Mouse (Mus musculus) layer of hippocampus, adult 8-10 months (tissue): ENCODE results near the gene Kcnh2. TPM values are rescaled to one million over a fixed set of nuclear protein-coding genes. Genes with fewer than 3 reads are reported as not detected.
A peak's percentile ranks its signal among the peaks of the same experiment; 100 is the strongest.
"Not testable (repeated sequence)": the region's sequence is repeated elsewhere in the genome, so short reads cannot be mapped to it uniquely, and the experiment has no call there.

Source experiments
- DNase-seq, 2 experiments: peaks; one replicate each; pipeline ENCODE4 v3.0.0; 2022; ENCODE audit warnings: low spot score in 2 of 2
- total RNA-seq, 4 experiments: library from RNA; stranded (reverse); gene quantifications; 2 replicates each; pipeline ENCODE4 v1.2.4; 2022

The Kcnh2 gene
- 10 to 100 TPM; 20.4 to 26.8 (median 21.9) TPM for total RNA-seq

GRCm38 (mm10) chr5:24351278-24351677, at the start of gene Kcnh2:
Kcnh2 (minus strand) TSS chr5:24351604.
- DNase-seq, result no peak

DNA sequence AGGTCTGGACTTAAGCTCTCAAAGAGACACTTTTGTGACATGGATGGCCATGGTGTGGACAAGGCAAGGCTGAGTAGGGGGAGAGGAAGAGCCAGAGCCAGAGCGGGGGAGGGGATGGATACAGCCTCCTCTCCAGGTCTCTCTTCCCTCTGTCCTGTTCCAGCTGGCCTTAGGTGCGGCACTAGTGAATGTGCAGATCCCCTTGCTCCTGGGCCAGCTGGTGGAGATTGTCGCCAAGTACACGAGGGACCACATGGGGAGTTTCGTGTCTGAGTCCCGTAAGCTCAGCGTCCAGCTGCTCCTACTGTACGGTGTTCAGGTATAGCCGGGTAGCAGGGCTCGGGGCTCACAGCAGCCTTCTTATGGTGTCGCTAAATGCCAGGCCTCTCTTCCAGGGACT, 49.0 kb upstream of the Kcnh2 start:
- no peak for DNase-seq

DNA sequence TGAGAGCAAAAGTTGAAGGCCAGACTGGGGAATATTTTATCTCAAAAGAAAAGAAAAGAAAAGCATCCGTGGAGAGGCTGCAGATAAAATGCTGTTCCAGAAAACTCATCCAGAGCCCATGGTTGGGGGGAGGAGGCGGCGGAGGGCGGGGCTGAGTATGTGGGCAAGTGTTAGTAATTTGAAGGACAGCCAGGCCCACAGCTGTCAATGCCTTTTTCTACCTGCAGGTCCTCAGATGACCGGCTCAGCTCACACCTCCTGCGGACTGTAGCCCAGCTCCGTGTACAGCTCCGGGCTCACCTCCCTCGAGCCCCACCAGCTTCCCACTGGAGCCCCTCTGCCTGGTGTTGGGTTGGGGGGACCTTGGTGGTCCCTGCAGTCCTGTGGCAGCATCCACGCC, 48.3 kb upstream of the Kcnh2 start:
- no peak for DNase-seq

GRCm38 (mm10) chr5:24396254-24396653, 44.9 kb upstream of the Kcnh2 start:
- not testable (repeated sequence) for DNase-seq

- DNase-seq, result peak; percentile 96 to 97
Measured at GRCm38 (mm10) chr5:24394165-24394894, 42.9 kb upstream of the Kcnh2 start.

DNA sequence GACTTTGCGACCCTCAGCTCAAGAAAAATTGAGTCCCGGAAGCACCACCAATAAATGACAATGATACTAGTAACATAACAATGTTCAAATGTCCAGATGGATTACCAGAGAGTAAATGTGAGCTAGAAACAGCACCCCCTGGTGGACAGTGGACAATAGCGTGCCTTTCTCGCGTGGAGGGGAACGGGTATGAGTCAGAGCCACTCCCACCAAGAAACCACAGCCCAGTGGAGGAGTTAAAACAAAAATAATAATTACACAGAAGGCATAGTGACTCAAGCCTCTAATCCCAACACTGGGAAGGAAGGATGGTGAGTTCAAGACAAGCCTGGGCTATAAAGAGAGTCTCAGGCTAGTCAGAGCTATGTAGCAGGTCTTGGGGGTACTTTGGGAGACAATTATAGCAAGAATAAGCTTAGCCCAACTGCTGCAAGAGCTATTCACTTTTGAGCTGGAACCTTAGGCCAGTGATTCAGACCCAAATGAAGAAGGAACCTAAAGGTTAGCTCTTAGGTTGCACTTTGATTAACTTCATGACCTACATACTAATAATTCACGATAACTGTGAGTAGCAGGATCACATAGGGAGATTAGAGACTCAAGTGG, 42.1 kb upstream of the Kcnh2 start, which contains the start of gene Abcb8:
TSS of gene Abcb8 (plus strand) at position 272 of the 606 bp plus-strand sequence.
- peak; percentile 84 to 87 for DNase-seq

DNA sequence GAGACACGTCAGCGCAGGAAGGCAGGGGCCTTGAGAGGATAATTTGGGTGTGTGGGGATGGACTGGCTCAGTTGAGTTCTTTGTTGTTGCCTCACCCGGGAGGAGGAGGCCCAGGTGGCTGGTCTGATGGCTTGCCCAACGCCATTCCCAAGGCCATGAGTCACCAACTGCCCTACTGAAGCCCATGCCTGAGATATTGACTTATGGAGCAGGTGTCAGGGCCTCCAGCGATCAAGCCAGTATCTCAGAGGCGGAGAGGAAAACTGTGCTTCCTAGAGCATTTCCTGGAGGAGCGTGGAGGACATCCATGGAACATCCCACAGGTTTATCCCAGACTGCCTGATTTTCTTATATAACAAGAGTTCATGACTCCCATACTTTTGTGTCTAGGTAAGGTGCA, 41.3 kb upstream of the Kcnh2 start:
- no peak for DNase-seq

DNA sequence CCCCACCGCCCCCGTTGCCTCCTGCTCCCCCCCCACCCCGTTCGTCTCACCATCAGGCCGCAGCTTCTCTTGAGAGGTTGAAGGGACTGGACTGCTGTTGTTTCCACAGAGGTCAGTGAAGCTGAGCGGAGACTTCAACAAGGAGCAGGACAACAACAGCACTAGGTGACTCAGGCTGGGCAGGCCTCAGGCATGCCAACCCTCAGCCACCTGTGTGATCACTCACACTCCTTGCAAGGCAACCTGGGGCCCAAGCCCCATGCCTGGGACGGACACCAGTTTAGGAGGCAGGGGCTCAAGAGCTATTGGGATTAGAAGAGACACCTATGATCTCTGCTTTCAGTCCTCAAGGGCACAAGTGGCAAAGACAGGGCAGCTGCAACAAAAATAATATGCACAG, 40.5 kb upstream of the Kcnh2 start, which contains the start of gene Atg9b:
TSS of gene Atg9b (minus strand) at position 280 of the 400 bp plus-strand sequence.
- no peak for DNase-seq

GRCm38 (mm10) chr5:24389658-24390020, 38.2 kb upstream of the Kcnh2 start:
- no peak for DNase-seq

DNA sequence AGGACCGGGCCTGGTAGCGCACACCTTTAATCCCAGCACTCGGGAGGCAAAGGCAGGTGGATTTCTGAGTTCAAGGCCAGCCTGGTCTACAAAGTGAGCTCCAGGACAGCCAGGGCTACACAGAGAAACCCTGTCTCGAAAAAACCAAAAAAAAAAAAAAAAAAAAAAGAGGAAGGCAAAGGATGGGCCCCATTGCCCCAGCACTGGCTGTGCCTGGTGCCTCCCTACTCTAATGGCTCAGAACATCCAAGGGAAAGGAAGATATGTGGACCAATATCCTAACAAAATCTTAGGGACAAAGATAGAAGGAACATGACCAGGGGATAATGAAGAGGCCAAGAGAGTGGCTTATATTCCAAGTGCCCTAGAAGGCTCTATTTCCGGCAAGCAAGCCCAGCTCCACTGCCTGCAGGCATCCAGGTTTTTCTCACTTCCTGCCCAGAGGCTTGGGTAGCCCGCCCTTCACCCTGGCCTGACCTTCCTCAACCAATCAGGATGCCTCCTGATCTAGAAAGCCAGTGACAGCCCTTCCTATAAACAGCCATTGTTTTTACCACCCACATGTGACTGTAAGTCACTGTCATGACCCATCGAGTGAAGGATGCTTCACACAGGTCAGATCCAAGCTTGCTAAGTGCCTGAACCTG, 37.7 kb upstream of the Kcnh2 start:
- no peak for DNase-seq

DNA sequence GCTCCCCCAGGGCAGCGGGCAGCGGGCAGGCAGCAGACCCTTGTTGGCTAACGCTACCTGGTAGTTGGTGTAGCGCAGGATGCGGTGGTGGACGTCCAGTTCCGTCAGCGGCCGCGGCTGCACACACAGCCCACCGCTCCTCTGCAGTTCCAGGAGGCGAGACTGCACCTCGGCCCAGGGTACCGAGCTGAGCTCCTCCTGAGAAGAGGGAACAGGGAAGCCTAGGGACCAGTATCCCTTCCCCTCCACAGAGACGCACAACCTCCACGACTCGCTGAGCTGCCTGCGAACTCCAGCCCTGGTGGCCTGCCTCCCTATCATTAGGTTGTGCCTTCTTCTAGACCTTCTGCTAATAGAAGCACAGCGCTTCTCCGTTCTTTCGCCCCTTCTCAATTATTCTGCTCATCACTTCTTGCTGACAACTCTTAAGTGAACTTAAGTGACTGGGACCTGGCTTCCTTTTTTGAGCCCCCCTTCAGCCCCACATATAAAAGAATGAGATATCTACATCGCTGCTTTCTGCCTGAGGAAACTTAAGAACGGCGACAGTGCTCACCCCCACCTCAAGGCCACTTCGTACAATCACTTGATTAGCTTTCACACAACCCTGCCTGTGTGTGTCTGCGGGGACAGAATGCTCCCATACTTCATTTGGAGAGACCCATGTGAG, 37.0 kb upstream of the Kcnh2 start:
- DNase-seq, result no peak

DNA sequence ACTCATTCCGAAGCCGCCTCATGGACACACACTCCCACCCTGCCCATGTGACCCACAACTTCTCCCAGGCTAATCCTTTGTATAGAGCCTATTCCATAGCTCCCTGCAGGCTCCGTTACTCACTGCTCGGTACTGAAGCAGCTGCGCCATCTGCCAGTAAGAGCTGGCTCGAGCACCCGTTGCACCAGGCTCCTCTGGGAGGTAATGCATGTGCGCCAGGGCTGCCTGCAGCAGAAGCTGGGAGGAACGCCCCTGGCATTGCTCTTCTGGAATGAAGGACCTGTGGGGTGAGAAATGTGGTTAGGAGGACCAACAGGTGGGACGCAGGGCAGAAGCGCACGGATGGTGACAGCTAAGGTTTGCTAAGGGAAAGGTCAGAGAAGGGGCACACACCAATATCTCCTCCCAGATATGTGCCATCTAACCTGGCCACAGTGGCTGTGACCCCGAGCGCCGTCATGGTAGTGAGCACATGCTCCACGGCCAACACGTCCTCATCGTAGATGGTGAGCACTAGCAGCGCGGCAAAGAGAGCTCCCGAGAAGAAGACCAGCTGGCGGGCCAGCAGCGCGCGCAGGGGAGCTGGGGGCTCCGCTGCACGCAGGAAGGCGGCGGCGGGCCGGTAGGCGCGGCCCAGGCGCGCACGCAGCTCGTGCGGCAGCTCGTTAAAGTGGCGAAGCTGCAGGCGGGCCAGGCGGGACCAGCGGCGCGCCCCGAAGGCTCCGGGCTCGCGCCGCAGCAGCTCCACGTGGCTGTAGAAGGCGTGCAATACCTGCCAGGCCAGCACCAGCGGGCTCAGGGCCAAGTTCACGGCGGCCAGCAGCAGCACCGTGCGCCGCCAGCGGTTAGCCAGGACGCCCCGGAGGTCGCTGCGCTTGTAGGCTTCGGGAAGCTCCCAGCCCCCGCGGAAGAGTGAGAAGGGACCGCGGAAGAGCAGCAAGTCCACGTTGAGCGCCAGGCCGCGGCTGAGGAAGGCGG, 36.1 kb upstream of the Kcnh2 start:
- peak; percentile 64 to 71 for DNase-seq

DNA sequence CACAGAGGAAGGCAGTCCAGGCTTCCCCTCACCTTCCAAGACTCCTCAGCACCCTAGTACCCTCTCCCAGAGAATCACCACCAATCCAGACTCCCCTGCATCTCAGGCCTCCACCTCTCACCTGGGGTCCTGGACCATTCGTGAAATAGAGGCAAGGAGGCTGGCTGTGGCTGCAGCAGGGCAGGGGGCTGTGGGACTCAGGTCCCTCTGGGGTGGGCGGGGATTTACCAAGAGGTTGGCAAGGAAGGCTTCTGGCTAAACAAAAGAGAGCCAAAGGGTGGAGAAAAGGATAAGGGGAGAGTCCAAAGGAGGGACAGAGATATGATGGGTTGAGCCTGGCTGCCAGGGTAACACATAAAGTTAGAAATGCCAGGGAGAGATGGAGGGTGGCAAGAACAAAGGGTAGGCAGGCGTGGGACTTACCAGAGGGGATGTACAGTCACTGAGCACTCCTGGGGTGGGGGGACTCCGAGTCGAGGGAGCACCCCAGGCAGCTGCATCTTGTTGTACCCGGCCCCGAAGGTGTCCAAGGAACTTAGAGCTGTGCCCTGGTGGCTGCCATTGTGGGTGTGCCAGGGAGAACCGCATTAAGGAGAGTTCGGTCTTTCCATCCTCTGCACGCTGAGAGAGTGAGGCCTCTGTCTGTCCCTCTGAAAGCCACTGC, 34.6 kb upstream of the Kcnh2 start:
- no peak for DNase-seq

DNA sequence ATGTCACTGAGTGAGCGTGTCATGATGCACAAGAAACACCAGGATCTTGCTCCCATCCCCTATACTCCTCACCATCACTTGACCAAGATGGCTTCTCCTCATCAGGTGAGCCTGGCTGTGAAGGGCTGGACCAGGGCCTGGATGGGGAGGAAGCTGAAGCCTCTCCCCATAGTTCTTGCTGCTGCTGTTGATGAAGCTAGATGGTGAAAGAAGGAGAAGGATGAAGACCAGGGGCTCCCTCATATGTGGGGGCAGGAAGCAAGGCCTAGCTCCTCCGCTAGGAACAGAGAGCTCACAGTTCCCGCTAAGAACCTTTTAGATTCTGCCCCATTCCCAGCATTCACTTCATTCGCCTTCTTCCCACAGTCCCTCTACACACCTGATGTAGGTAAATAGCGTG, 34.0 kb upstream of the Kcnh2 start:
- no peak for DNase-seq

DNA sequence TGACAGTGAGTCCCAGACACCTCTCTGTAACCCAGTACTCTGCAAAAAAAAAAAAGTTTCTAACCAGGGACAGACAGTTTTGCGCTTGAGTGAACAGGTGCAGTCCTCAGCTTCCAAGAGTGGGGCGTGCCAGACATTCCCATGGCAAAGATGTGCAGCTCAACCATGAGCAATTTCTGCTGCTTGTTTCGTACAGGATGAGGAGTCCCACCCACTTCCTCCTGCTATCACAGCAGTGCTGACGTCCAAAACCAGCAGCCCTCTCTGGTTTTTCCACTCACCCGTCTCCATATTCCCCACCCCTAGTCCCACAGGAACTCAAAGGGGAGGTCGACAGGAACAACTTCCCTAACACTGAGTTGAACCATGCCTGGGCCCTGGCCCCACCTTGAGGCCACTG, 33.0 kb upstream of the Kcnh2 start:
- DNase-seq, result peak in 1 of 2 experiments; percentile 51

- DNase-seq, result peak; percentile 90 to 92
Measured at GRCm38 (mm10) chr5:24383026-24383859, 31.8 kb upstream of the Kcnh2 start.

GRCm38 (mm10) chr5:24381988-24382387, 30.6 kb upstream of the Kcnh2 start:
- DNase-seq, result no peak

DNA sequence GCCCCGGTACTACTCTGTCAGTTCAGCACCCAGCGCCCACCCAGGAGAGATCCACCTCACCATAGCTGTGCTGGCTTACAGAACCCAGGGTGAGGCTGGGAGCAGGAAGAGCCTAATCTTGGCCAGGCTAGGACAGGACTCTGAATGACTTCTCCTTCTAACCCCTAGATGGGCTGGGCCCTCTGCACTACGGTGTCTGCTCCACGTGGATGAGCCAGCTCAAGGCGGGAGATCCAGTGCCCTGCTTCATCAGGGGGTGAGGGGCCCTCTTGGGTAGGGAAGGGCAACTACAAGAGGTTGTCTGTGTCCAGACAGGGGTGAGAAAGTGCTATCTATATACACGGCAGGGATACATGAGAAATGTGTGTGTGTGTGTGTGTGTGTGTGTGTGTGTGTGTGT, 30.1 kb upstream of the Kcnh2 start:
- no peak for DNase-seq

DNA sequence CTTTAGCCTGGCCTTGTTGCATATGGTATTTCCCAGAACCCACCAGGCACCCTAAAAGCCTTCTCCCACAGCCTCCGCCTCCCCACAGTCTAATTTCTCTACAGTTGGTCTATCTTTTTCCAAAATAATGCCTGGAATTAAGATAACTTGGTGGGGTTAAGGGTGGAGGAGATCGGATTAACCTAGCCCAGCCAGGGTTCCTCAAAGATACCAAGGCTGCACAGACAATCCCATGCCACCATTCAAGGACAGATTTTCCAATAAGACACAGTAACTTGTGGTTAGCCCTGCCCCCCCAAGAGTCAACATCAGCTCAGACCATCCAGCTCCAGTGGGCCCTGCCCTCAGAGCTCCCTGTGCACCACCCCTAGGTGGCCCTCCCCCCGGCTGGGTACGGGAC, 29.1 kb upstream of the Kcnh2 start:
- DNase-seq, result no peak
